Mouse (Mus musculus) Patski (cell line): ENCODE results near the gene Cdk5rap3. TPM values are rescaled to one million over a fixed set of nuclear protein-coding genes. Genes with fewer than 3 reads are reported as not detected.

Source experiments
- ATAC-seq: fragments of 100-300 bp; one replicate; pipeline ENCODE4 v1.8.0; 2021
- CTCF ChIA-PET: fragments of 350-600 bp; sonication (Branson Sonifier 250); formaldehyde crosslinking; loops from one replicate; lab custom pipeline; 2022; ENCODE audit warnings: inconsistent platforms; lab: Charles Lee
- POLR2A ChIA-PET: fragments of 350-600 bp; sonication (Branson Sonifier 250); formaldehyde crosslinking; loops from one replicate; lab custom pipeline; 2022; ENCODE audit warnings: antibody characterized with exemption, inconsistent platforms; lab: Charles Lee
- DNase-seq: peaks from one replicate; pipeline ENCODE4 v3.0.0-alpha.2; 2011; ENCODE audit warnings: low read depth, low spot score
- H3K27me3 ChIP-seq: fragments of 371-371 bp; one replicate; pipeline ENCODE4 v1.5.1; 2021
- CTCF ChIP-seq: fragments of 100-300 bp; IDR thresholded peaks from one replicate; pipeline ENCODE4 v1.5.1; 2021
- in situ Hi-C: fragments of 300-500 bp; cut with MboI; formaldehyde crosslinking; loops from 3 replicates; pipeline ENCODE4 v1.11.1; 2018; ENCODE audit warnings: low pct_unique_long_range_greater_than_20kb, mixed read lengths
- polyA plus RNA-seq: library from polyadenylated mRNA; unstranded; gene quantifications from one replicate; pipeline ENCODE4 v1.2.3, GENCODE M21; 2021

The Cdk5rap3 gene
- polyA plus RNA-seq, 1 experiment from 2014 or later: 95.8 TPM

DNA sequence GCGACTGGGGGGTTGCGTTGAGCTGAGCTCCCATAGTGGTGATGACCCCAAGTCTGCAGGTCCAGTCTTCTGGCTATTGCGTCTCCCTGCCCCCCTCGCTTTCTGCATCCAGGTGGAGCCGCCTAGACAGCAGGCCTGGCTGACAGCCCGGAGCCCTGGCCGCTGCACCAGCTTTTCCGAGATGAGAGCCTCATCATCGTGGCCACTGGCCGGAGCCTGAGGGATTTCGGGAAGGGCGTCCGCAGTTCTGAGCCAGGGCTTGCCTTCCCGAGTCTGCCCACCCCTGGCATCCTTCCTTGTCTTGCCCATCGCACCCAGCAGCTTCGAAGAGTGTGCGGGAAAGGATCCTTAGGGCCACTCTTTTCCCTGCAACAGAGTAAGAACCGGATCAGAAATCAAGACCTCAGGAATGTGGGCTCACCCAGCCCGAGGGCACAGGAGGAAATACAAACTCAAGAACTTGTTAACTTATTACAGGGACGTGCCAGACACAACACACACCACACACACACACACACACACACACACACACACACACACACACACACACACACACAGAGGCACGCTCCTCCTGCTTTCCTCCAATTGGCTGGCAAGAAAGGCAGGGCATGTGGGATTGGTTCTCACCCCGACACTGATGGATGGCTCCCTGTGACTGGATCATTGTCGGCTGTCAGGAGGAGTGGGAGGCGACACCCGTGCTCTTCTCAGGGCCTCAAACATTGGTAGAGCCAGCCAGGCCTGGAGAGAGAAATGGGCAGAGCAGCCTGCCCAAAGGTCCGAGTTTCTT, 52.9 kb downstream of the Cdk5rap3 start:
- TF ChIP-seq CTCF: no peak
- ChIA-PET POLR2A (interaction anchor here (0.7 to 1.6 kb wide), 6 partner anchors 26 to 569 kb away, joined by 3 to 11 read pairs (median 4); partner anchors contain the start of gene Snx11), CTCF (interaction anchor here (0.9 to 3.4 kb wide), 7 partner anchors 11 to 110 kb away, joined by 3 to 12 read pairs (median 5); partner anchors contain the start of genes Nfe2l1 and Prr15l)
- in situ Hi-C loops: loop anchor here (5.0 kb wide), 3 partner anchors 86 to 561 kb away; partner anchors contain the start of genes Hoxb5 and Snx11
- H3K27me3 ChIP-seq: no peaks in the 10 kb centered on the region
- ATAC-seq: peak; percentile 19
- DNase-seq: no peak

DNA sequence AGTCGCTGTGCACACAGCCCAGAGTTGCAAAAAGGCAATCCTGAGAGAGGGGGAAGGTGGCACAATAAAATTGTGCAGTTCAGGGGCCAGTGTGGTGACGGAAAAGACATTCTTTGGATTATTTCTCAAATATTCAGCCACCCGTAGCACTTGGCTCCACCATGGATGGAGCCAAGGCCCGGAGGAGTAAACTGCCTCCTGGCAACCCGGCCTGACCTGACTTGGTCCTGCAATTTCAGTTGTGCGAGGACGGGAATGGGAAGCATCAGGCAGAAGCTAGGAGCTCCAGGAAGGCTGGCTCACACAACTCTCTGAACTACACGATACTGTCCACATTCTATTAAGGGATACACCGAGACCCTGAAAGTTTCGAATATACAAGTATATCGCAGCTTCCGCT, 53.8 kb downstream of the Cdk5rap3 start:
- ChIA-PET CTCF (interaction anchor here (0.9 to 3.4 kb wide), 9 partner anchors 32 to 518 kb away, joined by 3 to 12 read pairs (median 4); partner anchors contain the start of gene Nfe2l1), POLR2A (interaction anchor here (0.8 to 1.6 kb wide), 7 partner anchors 25 to 591 kb away, joined by 3 to 7 read pairs (median 4); partner anchors contain the start of genes Hoxb9 and Snx11)
- H3K27me3 ChIP-seq: no peaks in the 10 kb centered on the region
- no peak for DNase-seq
- in situ Hi-C loops: loop anchor here (5.0 kb wide), 3 partner anchors 85 to 560 kb away; partner anchors contain the start of genes Hoxb5 and Snx11
- ATAC-seq: no peak
- no peak for TF ChIP-seq CTCF

DNA sequence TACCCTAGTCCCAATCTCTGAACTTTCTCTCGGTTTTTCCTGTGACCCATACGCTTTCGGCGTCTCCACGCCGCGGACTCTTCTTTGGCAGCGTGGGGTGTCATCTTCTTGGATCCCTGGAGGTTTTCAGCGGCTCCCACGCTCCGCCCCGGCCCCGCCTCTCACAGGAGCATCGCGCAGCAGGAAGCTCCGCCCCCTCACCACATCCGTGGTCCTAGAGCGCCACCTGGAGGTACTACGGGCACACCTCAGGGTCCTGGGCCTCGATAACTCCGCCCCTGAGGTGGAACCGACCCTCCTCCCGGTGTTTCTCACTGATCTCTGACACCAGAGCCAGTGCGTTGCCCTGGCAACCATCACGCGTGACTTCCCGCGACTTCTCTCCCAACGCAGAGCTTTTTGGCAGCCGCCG, 54.4 kb downstream of the Cdk5rap3 start:
- CTCF ChIA-PET: interaction anchor here (0.9 to 3.4 kb wide), 12 partner anchors 27 to 518 kb away, joined by 3 to 12 read pairs (median 4); partner anchors contain the start of gene Nfe2l1
- in situ Hi-C loops: loop anchor here (5.0 kb wide), 3 partner anchors 85 to 560 kb away; partner anchors contain the start of genes Hoxb5 and Snx11
- no peaks in the 10 kb centered on the region for H3K27me3 ChIP-seq
- POLR2A ChIA-PET: interaction anchor here (0.8 to 1.6 kb wide), 6 partner anchors 40 to 591 kb away, joined by 3 to 7 read pairs (median 4); partner anchors contain the start of genes Hoxb9 and Snx11
- TF ChIP-seq CTCF: peak; percentile 96
- ATAC-seq (peak; percentile 65), DNase-seq (peak; percentile 87)

DNA sequence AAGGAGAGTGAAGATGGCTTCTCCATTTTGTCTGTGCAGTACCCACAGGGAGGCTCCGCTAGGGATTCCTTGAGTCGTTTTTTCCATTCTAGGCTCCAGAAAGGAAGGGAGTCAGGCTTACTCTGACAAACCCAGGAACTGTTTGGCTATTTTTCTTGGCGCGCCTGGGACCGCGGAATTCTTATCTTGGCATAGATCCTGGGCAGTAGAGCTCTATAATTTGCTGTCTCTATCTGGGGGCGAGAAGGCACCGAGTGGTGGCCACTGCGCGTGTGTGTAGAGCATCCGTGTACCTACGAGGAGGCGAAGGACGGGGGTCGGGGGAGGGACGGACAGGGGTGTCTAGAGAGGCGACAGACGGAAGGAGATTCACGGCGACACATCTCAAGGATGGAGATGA, 54.9 kb downstream of the Cdk5rap3 start:
- in situ Hi-C loops: loop anchor here (5.0 kb wide), 3 partner anchors 84 to 559 kb away; partner anchors contain the start of genes Hoxb5 and Snx11
- ATAC-seq: no peak
- CTCF ChIA-PET: interaction anchor here (0.9 to 3.4 kb wide), 10 partner anchors 27 to 517 kb away, joined by 3 to 12 read pairs (median 4); no protein-coding TSS in a partner anchor
- no peak for DNase-seq
- TF ChIP-seq CTCF: no peak
- no peaks in the 10 kb centered on the region for H3K27me3 ChIP-seq
- POLR2A ChIA-PET: interaction anchor here (1.2 kb wide), 1 partner anchor 39 kb away, joined by 4 read pairs; no protein-coding TSS in a partner anchor

DNA sequence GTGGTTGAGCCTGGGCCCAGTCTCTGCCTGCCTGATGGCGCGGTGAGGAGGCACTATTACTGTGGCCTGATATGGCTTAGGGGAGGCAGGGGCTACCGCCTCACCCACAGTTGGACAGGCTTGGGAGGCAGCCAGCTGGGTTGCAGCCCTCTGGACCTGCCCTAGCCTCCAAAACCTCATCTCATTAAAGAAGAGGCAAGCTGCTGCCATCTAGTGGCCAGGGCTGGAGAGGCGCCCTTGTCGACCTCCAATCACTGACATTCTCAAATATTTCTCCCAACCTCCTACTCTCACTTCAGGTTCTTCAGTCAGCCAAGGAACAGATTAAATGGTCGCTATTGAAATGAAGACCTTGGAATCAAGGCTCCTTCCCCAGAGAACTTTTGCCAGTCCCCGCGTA, 55.7 kb downstream of the Cdk5rap3 start:
- TF ChIP-seq CTCF: peak; percentile 95
- POLR2A ChIA-PET: interaction anchor here (0.6 to 0.7 kb wide), 2 partner anchors 36 to 48 kb away, joined by 3 to 4 read pairs; no protein-coding TSS in a partner anchor
- ATAC-seq: peak; percentile 25
- CTCF ChIA-PET: interaction anchor here (0.6 to 3.4 kb wide), 9 partner anchors 26 to 187 kb away, joined by 3 to 12 read pairs (median 3); no protein-coding TSS in a partner anchor
- no peaks in the 10 kb centered on the region for H3K27me3 ChIP-seq
- in situ Hi-C loops: loop anchor here (5.0 kb wide), 3 partner anchors 83 to 558 kb away; partner anchors contain the start of genes Hoxb5 and Snx11
- DNase-seq: no peak

DNA sequence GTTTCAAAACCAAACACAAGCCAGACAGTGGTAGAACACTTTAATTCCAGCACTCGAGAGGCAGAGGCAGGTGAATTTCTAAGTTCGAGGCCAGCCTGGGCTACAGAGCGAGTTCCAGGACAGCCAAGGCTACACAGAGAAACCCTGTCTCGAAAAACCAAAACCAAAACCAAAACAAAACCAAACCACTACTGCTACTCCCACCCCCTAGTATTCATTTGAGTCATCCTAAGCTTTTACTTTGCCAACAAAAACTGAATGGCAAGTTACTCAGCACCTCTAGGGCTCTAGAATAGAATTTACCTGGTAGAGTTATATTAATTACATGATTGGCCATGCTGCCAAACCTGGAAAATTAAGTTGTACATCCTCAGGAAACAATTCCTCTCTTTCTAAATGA, 56.7 kb downstream of the Cdk5rap3 start:
- ATAC-seq: no peak
- no peak for TF ChIP-seq CTCF
- ChIA-PET POLR2A (interaction anchor here (0.5 kb wide), 1 partner anchor 68 kb away, joined by 3 read pairs; no protein-coding TSS in a partner anchor), CTCF (interaction anchor here (1.0 to 3.4 kb wide), 2 partner anchors 38 to 79 kb away, joined by 3 to 12 read pairs; no protein-coding TSS in a partner anchor)
- DNase-seq: no peak
- in situ Hi-C loops: loop anchor here (5.0 kb wide), 3 partner anchors 82 to 557 kb away; partner anchors contain the start of genes Hoxb5 and Snx11
- H3K27me3 ChIP-seq: no peaks in the 10 kb centered on the region

DNA sequence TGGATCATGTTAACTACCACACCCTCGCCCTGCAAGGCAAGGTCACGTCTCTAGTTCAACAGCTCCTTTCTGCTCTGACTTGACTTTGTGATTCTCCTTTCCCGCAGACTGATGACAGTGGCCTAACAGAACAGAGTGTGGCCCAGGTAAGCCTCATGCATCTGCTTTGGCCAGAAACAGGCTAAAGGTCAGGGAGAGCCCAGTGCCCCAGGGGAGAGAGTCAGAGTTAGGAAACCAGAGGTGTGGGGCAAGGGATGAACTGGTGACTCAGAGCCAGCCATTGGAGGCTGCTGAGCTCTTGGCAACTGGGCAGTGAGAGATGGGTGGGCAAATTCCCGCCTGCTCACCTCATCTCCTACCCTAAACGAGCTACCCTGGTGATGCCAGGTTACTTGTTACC, 58.9 kb downstream of the Cdk5rap3 start:
- POLR2A ChIA-PET: interaction anchor here (0.8 to 1.0 kb wide), 2 partner anchors 33 to 64 kb away, joined by 4 read pairs; no protein-coding TSS in a partner anchor
- ATAC-seq: no peak

More for the DNA sequence above, 58.9 kb downstream of the Cdk5rap3 start:
- in situ Hi-C loops: no loop called here
- TF ChIP-seq CTCF: no peak
- H3K27me3 ChIP-seq: no peaks in the 10 kb centered on the region
- CTCF ChIA-PET: interaction anchor here (1.1 to 1.2 kb wide), 2 partner anchors 11 to 18 kb away, joined by 4 to 5 read pairs; no protein-coding TSS in a partner anchor
- no peak for DNase-seq

Other genes starting within 250 kb of the Cdk5rap3 start
- 23.6 TPM for gene Snx11, start 138.9 kb downstream of the Cdk5rap3 start, polyA plus RNA-seq
- gene Cbx1, start 127.4 kb downstream of the Cdk5rap3 start, polyA plus RNA-seq: 111 TPM
- gene Nfe2l1, start 86.5 kb downstream of the Cdk5rap3 start, polyA plus RNA-seq: 362 TPM
- 56.7 TPM for gene Copz2, start 66.6 kb downstream of the Cdk5rap3 start, polyA plus RNA-seq
- 2.1 TPM for gene Prr15l, start 11.6 kb upstream of the Cdk5rap3 start, polyA plus RNA-seq
- gene Pnpo, start 27.5 kb upstream of the Cdk5rap3 start, polyA plus RNA-seq: 26.5 TPM
- gene Sp2, start 66.5 kb upstream of the Cdk5rap3 start, polyA plus RNA-seq: 13.0 TPM
- gene Sp6, start 96.9 kb upstream of the Cdk5rap3 start, polyA plus RNA-seq: 0.53 TPM
- 47.0 TPM for gene Scrn2, start 113.4 kb upstream of the Cdk5rap3 start, polyA plus RNA-seq
- gene Lrrc46, start 124.9 kb upstream of the Cdk5rap3 start, polyA plus RNA-seq: 5.4 TPM
- gene Mrpl10, start 125.1 kb upstream of the Cdk5rap3 start, polyA plus RNA-seq: 87.0 TPM
- 11.1 TPM for gene Osbpl7, start 134.1 kb upstream of the Cdk5rap3 start, polyA plus RNA-seq
- gene Tbx21, start 198.8 kb upstream of the Cdk5rap3 start, polyA plus RNA-seq: not detected
- 2.8 TPM for gene Tbkbp1, start 235.0 kb upstream of the Cdk5rap3 start, polyA plus RNA-seq